Mouse (Mus musculus) cerebellum, adult 2 months (tissue): ENCODE results near the gene Kat14. TPM values are rescaled to one million over a fixed set of nuclear protein-coding genes. Genes with fewer than 3 reads are reported as not detected.
"Not testable (repeated sequence)": the region's sequence is repeated elsewhere in the genome, so short reads cannot be mapped to it uniquely, and the experiment has no call there.

Experiments
- DNase-seq, 2 experiments: peaks; one replicate each; pipeline ENCODE4 v3.0.0; 2021
- H3K27ac ChIP-seq: fragments of 200-500 bp; 2 replicates; pipeline ENCODE4 v1.5.1; 2012; ENCODE audit warnings: low read length, control low read depth, inconsistent platforms; ENCODE audit not compliant: insufficient read depth
- H3K27me3 ChIP-seq: fragments of 200-500 bp; 2 replicates; pipeline ENCODE4 v1.6.1; 2012; ENCODE audit warnings: inconsistent platforms, mild to moderate bottlenecking, low read length, moderate library complexity; ENCODE audit not compliant: control insufficient read depth, insufficient read depth
- H3K4me1 ChIP-seq: fragments of 200-500 bp; 2 replicates; pipeline ENCODE4 v1.6.1; 2011; ENCODE audit warnings: low read length; ENCODE audit not compliant: control insufficient read depth, insufficient read depth
- H3K4me3 ChIP-seq: fragments of 200-500 bp; replicated peaks from 2 replicates; pipeline ENCODE3; 2011; ENCODE audit warnings: mild to moderate bottlenecking, low read depth, low read length, control low read depth; ENCODE audit not compliant: insufficient read depth
- CTCF ChIP-seq: fragments of 200-500 bp; IDR thresholded peaks from 2 replicates; pipeline ENCODE4 v1.5.1; 2011; ENCODE audit warnings: low read depth, mild to moderate bottlenecking, control low read depth, low read length, moderate library complexity, borderline replicate concordance; ENCODE audit not compliant: insufficient read depth
- POLR2A ChIP-seq: fragments of 200-500 bp; IDR thresholded peaks from 2 replicates; pipeline ENCODE4 v1.6.1; 2011; ENCODE audit warnings: low read length, control low read depth, borderline replicate concordance; ENCODE audit not compliant: insufficient read depth
- WGBS: fragments of 180-500 bp; shearing (Covaris S2); methylation state at CpG from one replicate; pipeline ENCODE4 v1.1.7; 2018; 5-methylcytosine and 5-hydroxymethylcytosine counted together
- polyA plus RNA-seq: library from polyadenylated mRNA; depleted of rRNA; stranded (reverse); fragments of >200 nt; gene quantifications from 2 replicates; pipeline ENCODE4 v1.2.3, GENCODE M21; 2012

Kat14 gene
- polyA plus RNA-seq, 1 experiment = 35.3 TPM

DNA sequence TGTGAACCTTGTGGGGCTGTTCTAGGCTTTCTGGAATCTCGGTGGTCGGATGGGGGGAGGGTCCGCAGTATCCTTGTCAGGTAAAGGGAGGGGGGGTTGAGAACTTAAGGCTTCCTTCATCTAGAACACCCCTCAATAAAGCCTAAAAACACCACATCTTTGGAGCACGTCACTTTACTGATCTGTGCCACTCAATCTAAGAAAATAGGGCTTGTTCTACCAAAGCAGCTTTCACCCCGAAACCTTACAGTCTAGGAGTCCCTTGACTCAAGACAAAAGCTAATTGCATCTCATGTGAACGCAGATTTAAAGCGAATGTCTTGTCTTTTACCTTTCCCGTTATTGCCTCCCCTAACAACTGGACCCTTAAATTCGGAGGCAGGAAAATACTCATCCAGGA lies 36.3 kb upstream of the Kat14 start:
- H3K4me3 ChIP-seq = no peak overlapping the region
- H3K27me3 ChIP-seq = peaks cover 6% of the 10 kb centered on the region; the same call in 1 of the 2 replicates
- no peak for DNase-seq
- no peak for TF ChIP-seq CTCF
- TF ChIP-seq POLR2A = no peak
- H3K27ac ChIP-seq = no peak overlapping the region
- 8% methylated on average over 9 of the region's 9 CpGs for WGBS
- H3K4me1 ChIP-seq = no peaks in the 10 kb centered on the region

DNA sequence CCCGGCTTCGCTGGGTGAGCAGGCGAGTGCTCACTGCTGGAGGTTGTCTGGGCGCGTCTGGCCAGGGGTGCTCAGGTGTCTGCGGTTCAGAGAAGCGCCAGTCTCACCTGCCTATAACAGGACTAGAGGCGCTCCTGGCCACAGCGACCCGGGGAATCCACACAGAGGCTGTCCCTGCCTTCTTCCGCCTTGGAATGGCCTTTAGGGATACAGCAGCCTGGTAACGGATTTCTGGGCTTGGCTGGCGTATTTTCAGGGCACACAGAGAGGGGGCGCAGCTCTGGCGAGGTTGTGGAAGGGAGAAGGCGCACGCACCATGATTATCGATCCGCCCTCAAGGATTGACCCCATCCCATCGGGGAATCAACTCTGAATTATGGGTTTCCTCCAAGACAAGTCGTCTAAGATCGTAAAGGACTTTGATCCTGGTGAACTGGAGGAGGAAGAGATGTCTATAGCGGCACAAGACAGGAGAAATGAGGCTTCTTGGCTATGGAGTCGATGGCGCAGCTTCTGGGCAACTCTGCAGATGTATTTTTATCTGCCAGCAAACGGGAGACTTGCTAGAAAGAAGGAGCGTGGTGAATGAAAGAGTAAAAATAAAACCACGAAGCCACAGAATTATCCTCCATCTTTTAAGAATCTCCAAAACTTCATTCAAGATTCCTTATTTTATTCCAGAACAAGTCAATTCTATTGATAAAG lies 35.5 kb upstream of the Kat14 start:
- peaks cover 6% of the 10 kb centered on the region; the same call in 1 of the 2 replicates for H3K27me3 ChIP-seq
- 14% methylated on average over 28 of the region's 28 CpGs for WGBS
- TF ChIP-seq CTCF (peak; percentile 6; the same call in 1 of the 2 replicates), POLR2A (no peak)
- H3K27ac ChIP-seq = no peak overlapping the region
- H3K4me3 ChIP-seq = no peak overlapping the region
- DNase-seq = peak in 1 of 2 experiments; percentile 18
- H3K4me1 ChIP-seq = no peaks in the 10 kb centered on the region

- Histone ChIP-seq H3K4me1 (no peaks in the 10 kb centered on the region), H3K27me3 (no peaks in the 10 kb centered on the region; the same call in 1 of the 2 replicates), H3K4me3 (no peak overlapping the region), H3K27ac (no peak overlapping the region)
- 66% methylated on average over 3 of the region's 3 CpGs for WGBS
- no peak for TF ChIP-seq CTCF
- no peak for TF ChIP-seq POLR2A
- no peak for DNase-seq
These were observed 31.6 kb upstream of the Kat14 start for GRCm38 (mm10) chr2:144337230-144337629.

DNA sequence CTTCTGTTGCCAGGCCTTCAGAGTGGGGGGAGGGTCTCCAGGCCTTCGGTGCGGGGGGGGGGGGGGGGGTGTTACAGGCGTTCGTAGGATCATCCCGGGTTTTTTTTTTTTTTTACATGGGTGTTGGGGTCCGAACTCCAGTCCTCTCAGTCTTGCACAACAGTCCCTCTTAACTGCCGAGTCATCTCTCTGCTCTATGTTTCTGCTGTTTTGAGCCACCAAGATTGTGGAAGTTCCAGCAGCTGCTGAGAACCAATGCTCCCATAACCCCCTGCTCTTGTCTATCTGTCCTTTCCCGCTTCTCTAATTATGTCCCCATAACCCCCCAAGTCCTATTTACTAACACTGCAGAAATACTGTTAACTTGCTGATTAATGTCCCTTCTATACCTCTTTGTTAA lies 31.1 kb upstream of the Kat14 start:
- Histone ChIP-seq H3K4me3 (no peak overlapping the region), H3K27ac (no peak overlapping the region), H3K4me1 (no peaks in the 10 kb centered on the region), H3K27me3 (no peaks in the 10 kb centered on the region; the same call in 1 of the 2 replicates)
- TF ChIP-seq CTCF (no peak), POLR2A (no peak)
- no peak for DNase-seq
- WGBS = 72% methylated on average over 8 of the region's 8 CpGs

DNA sequence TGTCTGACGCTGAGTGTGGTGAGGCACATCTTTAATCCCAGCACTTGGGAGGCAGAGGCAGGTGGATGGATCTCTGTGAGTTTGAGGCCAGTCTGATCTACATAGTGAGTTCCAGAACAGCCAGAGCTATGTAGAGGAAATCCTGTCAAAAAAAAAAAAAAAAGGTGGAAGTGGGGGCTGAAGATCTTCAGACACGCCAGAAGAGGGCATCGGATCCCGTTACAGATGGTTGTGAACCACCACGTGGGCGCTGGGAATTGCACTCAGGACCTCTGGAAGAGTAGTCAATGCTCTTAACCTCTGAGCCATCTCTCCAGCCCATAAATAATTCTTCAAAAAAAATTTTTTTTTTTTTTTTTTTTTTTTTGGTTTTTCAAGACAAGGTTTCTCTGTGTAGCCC lies 30.6 kb upstream of the Kat14 start:
- DNase-seq, H3K4me3 ChIP-seq, H3K4me1 ChIP-seq, H3K27me3 ChIP-seq, H3K27ac ChIP-seq: not testable (repeated sequence)
- WGBS = 80% methylated on average over 6 of the region's 6 CpGs

DNA sequence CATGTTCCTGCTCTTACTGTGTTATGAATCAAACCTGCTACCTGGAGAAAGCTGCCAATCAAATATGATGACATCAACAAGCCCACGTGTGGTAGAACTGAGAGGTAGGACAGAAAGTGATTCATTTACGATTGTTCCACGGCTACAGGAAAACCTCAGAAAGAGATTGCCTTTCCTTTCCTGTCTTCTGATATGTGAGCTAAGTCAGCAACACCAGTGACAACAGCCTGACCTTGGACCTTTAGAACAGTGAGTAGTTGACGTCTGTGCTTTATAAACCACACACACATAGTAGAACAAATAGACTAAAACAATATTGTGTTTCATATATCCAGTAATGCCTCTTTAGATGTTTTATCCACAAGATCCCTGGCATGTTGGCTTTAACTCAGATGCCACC lies 25.6 kb upstream of the Kat14 start:
- Histone ChIP-seq H3K27me3 (no peaks in the 10 kb centered on the region), H3K27ac (no peak overlapping the region), H3K4me1 (no peaks in the 10 kb centered on the region), H3K4me3 (no peak overlapping the region)
- TF ChIP-seq CTCF = no peak
- no peak for TF ChIP-seq POLR2A
- no peak for DNase-seq
- 90% methylated on average over 4 of the region's 4 CpGs for WGBS

DNA sequence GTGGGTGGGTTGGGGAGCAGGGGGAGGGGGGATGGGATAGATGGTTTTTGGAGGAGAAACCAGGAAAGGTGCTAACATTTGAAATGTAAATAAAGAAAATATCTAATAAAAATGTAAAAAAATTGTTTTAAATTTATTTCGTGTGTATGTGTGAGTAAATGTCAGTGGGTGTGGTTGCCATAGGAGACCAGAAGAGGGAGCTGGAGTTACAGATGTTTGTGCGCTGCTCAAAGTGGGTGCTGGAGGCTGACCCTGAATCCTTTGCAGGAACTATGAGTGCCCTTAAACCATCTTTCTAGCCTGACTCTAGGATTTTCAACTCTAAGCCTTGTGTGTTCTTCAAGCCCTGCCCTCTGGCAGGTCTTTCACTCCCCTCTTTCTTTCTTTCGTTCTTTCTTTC lies 20.3 kb upstream of the Kat14 start:
- H3K27ac ChIP-seq = no peak overlapping the region
- no peaks in the 10 kb centered on the region for H3K4me1 ChIP-seq
- DNase-seq = no peak
- 81% methylated on average over 3 of the region's 3 CpGs for WGBS
- no peak overlapping the region for H3K4me3 ChIP-seq
- TF ChIP-seq CTCF = no peak
- no peak for TF ChIP-seq POLR2A
- H3K27me3 ChIP-seq = no peaks in the 10 kb centered on the region

DNA sequence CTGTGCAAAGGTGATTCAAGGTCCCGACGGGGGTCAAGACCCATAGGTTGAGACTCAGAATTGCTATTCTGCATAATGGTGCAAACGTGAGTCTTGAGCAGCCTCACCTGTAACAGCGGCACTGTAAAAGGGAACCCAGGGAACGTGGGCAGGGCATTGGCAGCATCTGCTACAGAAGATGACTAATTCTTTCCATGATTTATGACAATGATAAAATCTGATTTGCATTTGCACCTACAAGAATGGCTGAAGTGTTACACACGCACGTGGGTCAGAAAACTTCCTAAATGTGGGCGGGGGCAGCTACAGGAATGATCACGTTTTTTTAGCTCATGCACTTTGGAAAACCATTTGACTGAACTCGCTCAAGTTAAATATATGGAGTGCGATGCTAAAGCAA lies 15.9 kb upstream of the Kat14 start:
- WGBS = 90% methylated on average over 11 of the region's 11 CpGs
- DNase-seq = no peak
- TF ChIP-seq CTCF = no peak
- no peak for TF ChIP-seq POLR2A

More for the DNA sequence above, 15.9 kb upstream of the Kat14 start:
- Histone ChIP-seq H3K4me3 (no peak overlapping the region), H3K27me3 (no peaks in the 10 kb centered on the region), H3K4me1 (no peaks in the 10 kb centered on the region), H3K27ac (no peak overlapping the region)
